Mouse (Mus musculus) lung, embryonic 15.5 days (tissue): Measurements from ENCODE around the gene Nck1. TPM values are rescaled to one million over a fixed set of nuclear protein-coding genes. Genes with fewer than 3 reads are reported as not detected.
A peak's percentile ranks its signal among the peaks of the same experiment; 100 is the strongest.

Experiments used
- ATAC-seq: fragments of 200-750 bp; cut with Nextera tagmentation; 2 replicates; pipeline ENCODE4 v1.8.0; 2017; ENCODE audit warnings: moderate number of reproducible peaks, borderline replicate concordance; ENCODE audit not compliant: low FRiP score, low TSS enrichment; ENCODE audit errors: extremely low read depth
- H3K27ac ChIP-seq: fragments of 300-500 bp; sonication (generic); 2 replicates; pipeline ENCODE4 v1.5.1; 2015; ENCODE audit warnings: moderate library complexity, mild to moderate bottlenecking, inconsistent platforms
- H3K27me3 ChIP-seq: fragments of 300-500 bp; sonication (generic); 2 replicates; pipeline ENCODE4 v1.6.1; 2015; ENCODE audit warnings: inconsistent platforms
- H3K36me3 ChIP-seq: fragments of 300-500 bp; sonication (generic); 2 replicates; pipeline ENCODE4 v1.6.1; 2015; ENCODE audit warnings: inconsistent platforms
- H3K4me1 ChIP-seq: fragments of 300-500 bp; sonication (generic); 2 replicates; pipeline ENCODE4 v1.6.1; 2015; ENCODE audit warnings: inconsistent platforms
- H3K4me2 ChIP-seq: fragments of 300-500 bp; sonication (generic); 2 replicates; pipeline ENCODE4 v1.6.1; 2015; ENCODE audit warnings: inconsistent platforms, mild to moderate bottlenecking, moderate library complexity
- H3K4me3 ChIP-seq: fragments of 300-500 bp; sonication (generic); 2 replicates; pipeline ENCODE4 v1.5.1; 2015; ENCODE audit warnings: mild to moderate bottlenecking, inconsistent platforms
- H3K9ac ChIP-seq: fragments of 300-500 bp; sonication (generic); 2 replicates; pipeline ENCODE4 v1.6.1; 2015; ENCODE audit warnings: inconsistent platforms
- H3K9me3 ChIP-seq: fragments of 300-500 bp; sonication (generic); 2 replicates; pipeline ENCODE4 v1.6.1; 2016; ENCODE audit warnings: inconsistent platforms
- WGBS: fragments of 180-500 bp; shearing (Covaris S2); methylation state at CpG from one replicate; pipeline ENCODE4 v1.1.7; 2015; 5-methylcytosine and 5-hydroxymethylcytosine counted together
- polyA plus RNA-seq: library from polyadenylated mRNA; unstranded; fragments of >200 nt; fragmentation: Nextera tagmentation; extraction: Ambion mirVana; gene quantifications from 2 replicates; pipeline ENCODE4 v1.2.1, GENCODE M21; 2015

The Nck1 gene
- polyA plus RNA-seq, 1 experiment from 2014 or later: 76.6 TPM

GRCm38 (mm10) chr9:100446059-100446686 lies 99.8 kb downstream of the Nck1 start:
- Histone ChIP-seq H3K4me2 (peak overlapping the region; percentile 88), H3K9me3 (no peaks in the 10 kb centered on the region), H3K27me3 (peaks cover 11% of the 10 kb centered on the region; the same call in 1 of the 2 replicates), H3K36me3 (no peaks in the 10 kb centered on the region), H3K4me1 (peaks cover 8% of the 10 kb centered on the region), H3K9ac (peak overlapping the region; percentile 47; the same call in 1 of the 2 replicates), H3K4me3 (peak overlapping the region; percentile 43), H3K27ac (peak overlapping the region; percentile 79)
- ATAC-seq: peak; percentile 84
- WGBS: under 1% methylated on average over 32 of the region's 32 CpGs

Other genes with a start within 250 kb of the Nck1 start
- gene Il20rb, start 59.3 kb downstream of the Nck1 start, polyA plus RNA-seq: 1.4 and 1.5 TPM in 2 replicates
- gene Slc35g2, start 25.0 kb upstream of the Nck1 start, polyA plus RNA-seq: 8.5 and 8.9 TPM in 2 replicates
- gene Stag1, start 51.7 kb upstream of the Nck1 start, polyA plus RNA-seq: 36.6 and 43.1 TPM in 2 replicates